Mouse (Mus musculus): ENCODE measurements at regions not wholly inside any gene's neighbourhood (a gene's known extent, or its start where the extent isn't known, plus 50 kb on each side); places are given as distances from the start of the nearest gene placed in this dataset.

GRCm38 (mm10) chr1:75895550-75895949, 349.5 kb downstream of the Slc4a3 start:
- H3K36me3 ChIP-seq (replicated peaks in 1 of 2; ENCODE audit: control insufficient read depth in 1 of 2, insufficient read depth in 1 of 2, low read length in 1 of 2), result no peaks in the 10 kb centered on the region
- H3K27ac ChIP-seq (ENCODE audit: insufficient read depth, low read depth), result no peak overlapping the region
- H3K9ac ChIP-seq (ENCODE audit: insufficient read depth, low read depth), result no peak overlapping the region
- no peak overlapping the region for H3K4me3 ChIP-seq (replicated peaks in 1 of 3; ENCODE audit: low read depth in 2 of 3, low read length in 2 of 3, poor library complexity in 1 of 3)
- no peaks in the 10 kb centered on the region for H3K79me2 ChIP-seq (replicated peaks; ENCODE audit: control insufficient read depth, extremely low read depth, insufficient read depth, poor library complexity, severe bottlenecking)
- dilution Hi-C loops (cut with MboI; ENCODE audit: extremely low pct_ligation_motif_present, extremely low pct_unique_long_range_greater_than_20kb, low sequenced_read_pairs) (no loop called here), in situ Hi-C loops (cut with MboI; ENCODE audit: low pct_ligation_motif_present, low pct_unique_long_range_greater_than_20kb, low sequenced_read_pairs) (no loop called here)
- no peaks in the 10 kb centered on the region for H3K27me3 ChIP-seq (replicated peaks)
- no peak for DNase-seq (ENCODE audit: extremely low read depth)
- H3K9me3 ChIP-seq (replicated peaks; ENCODE audit: low read length), result peaks cover 9% of the 10 kb centered on the region
- 0 out of 4 replicates have a peak, but pooled peaks cover 0 to 3% of the 10 kb centered on the region in 2 experiments for H3K4me1 ChIP-seq (ENCODE audit: control insufficient read depth in 1 of 2, insufficient read depth in 2 of 2)
- no peak overlapping the region for H3K4me2 ChIP-seq (ENCODE audit: insufficient read depth, low read depth, poor library complexity, severe bottlenecking)
- TF ChIP-seq POLR2A (IDR thresholded peaks at IDR 0.05; ENCODE audit: low read depth, low read length) (no peak), MAZ (IDR thresholded peaks at IDR 0.05; ENCODE audit: low read depth, low read length) (no peak), SIN3A (IDR thresholded peaks at IDR 0.05; ENCODE audit: low read length) (no peak), ETS1 (conservative IDR thresholded peaks at IDR 0.05; ENCODE audit: low read depth, low read length) (no peak), PAX5 (IDR thresholded peaks at IDR 0.05; ENCODE audit: low read length) (no peak), NRF1 (IDR thresholded peaks at IDR 0.05; ENCODE audit: low read depth, low read length) (no peak), CTCF (conservative IDR thresholded peaks at IDR 0.05 in 1 of 2, IDR thresholded peaks at IDR 0.05 in 1 of 2; ENCODE audit: low read depth in 2 of 2, low read length in 2 of 2) (no peak)

- no peak overlapping the region for H3K4me3 ChIP-seq (replicated peaks in 1 of 3; ENCODE audit: low read depth in 2 of 3, low read length in 2 of 3, poor library complexity in 1 of 3)
- H3K27ac ChIP-seq (ENCODE audit: insufficient read depth, low read depth), result no peak overlapping the region
- dilution Hi-C loops (cut with MboI; ENCODE audit: extremely low pct_ligation_motif_present, extremely low pct_unique_long_range_greater_than_20kb, low sequenced_read_pairs) (no loop called here), in situ Hi-C loops (cut with MboI; ENCODE audit: low pct_ligation_motif_present, low pct_unique_long_range_greater_than_20kb, low sequenced_read_pairs) (no loop called here)
- no peak for TF ChIP-seq SIN3A (IDR thresholded peaks at IDR 0.05; ENCODE audit: low read length)
- no peaks in the 10 kb centered on the region for H3K36me3 ChIP-seq (replicated peaks in 1 of 2; ENCODE audit: control insufficient read depth in 1 of 2, insufficient read depth in 1 of 2, low read length in 1 of 2)
- H3K4me2 ChIP-seq (ENCODE audit: insufficient read depth, low read depth, poor library complexity, severe bottlenecking), result no peak overlapping the region
- 0 out of 4 replicates have a peak, but pooled peaks cover 0 to 1% of the 10 kb centered on the region in 2 experiments for H3K4me1 ChIP-seq (ENCODE audit: control insufficient read depth in 1 of 2, insufficient read depth in 2 of 2)
- no peak overlapping the region for H3K9ac ChIP-seq (ENCODE audit: insufficient read depth, low read depth)
- H3K9me3 ChIP-seq (replicated peaks; ENCODE audit: low read length), result no peaks in the 10 kb centered on the region
- H3K79me2 ChIP-seq (replicated peaks; ENCODE audit: control insufficient read depth, extremely low read depth, insufficient read depth, poor library complexity, severe bottlenecking), result no peaks in the 10 kb centered on the region
- no peak for DNase-seq (ENCODE audit: extremely low read depth)
- no peaks in the 10 kb centered on the region for H3K27me3 ChIP-seq (replicated peaks)
These were observed 355.1 kb downstream of the Slc4a3 start for GRCm38 (mm10) chr1:75901146-75901545.

GRCm38 (mm10) chr1:75905699-75906470, 359.8 kb downstream of the Slc4a3 start:
- H3K9ac ChIP-seq (ENCODE audit: insufficient read depth, low read depth), result no peak overlapping the region
- H3K27me3 ChIP-seq (replicated peaks), result no peaks in the 10 kb centered on the region
- no peaks in the 10 kb centered on the region for H3K9me3 ChIP-seq (replicated peaks; ENCODE audit: low read length)
- no peaks in the 10 kb centered on the region for H3K79me2 ChIP-seq (replicated peaks; ENCODE audit: control insufficient read depth, extremely low read depth, insufficient read depth, poor library complexity, severe bottlenecking)
- no peaks in the 10 kb centered on the region for H3K4me1 ChIP-seq (ENCODE audit: control insufficient read depth in 1 of 2, insufficient read depth in 2 of 2)
- H3K4me2 ChIP-seq (ENCODE audit: insufficient read depth, low read depth, poor library complexity, severe bottlenecking), result no peak overlapping the region
- H3K36me3 ChIP-seq (replicated peaks in 1 of 2; ENCODE audit: control insufficient read depth in 1 of 2, insufficient read depth in 1 of 2, low read length in 1 of 2), result no peaks in the 10 kb centered on the region
- no peak overlapping the region for H3K27ac ChIP-seq (ENCODE audit: insufficient read depth, low read depth)
- H3K4me3 ChIP-seq (replicated peaks in 1 of 3; ENCODE audit: low read depth in 2 of 3, low read length in 2 of 3, poor library complexity in 1 of 3), result no peak overlapping the region
- no peak for TF ChIP-seq MAFK (IDR thresholded peaks at IDR 0.05; ENCODE audit: insufficient replicate concordance, low read length)
- TF ChIP-seq UBTF (IDR thresholded peaks at IDR 0.05; ENCODE audit: low read depth, low read length), result no peak
- no peak for TF ChIP-seq MAZ (IDR thresholded peaks at IDR 0.05; ENCODE audit: low read depth, low read length)
- no peak for TF ChIP-seq TCF12 (IDR thresholded peaks at IDR 0.05; ENCODE audit: low read depth, low read length)
- no peak for TF ChIP-seq CHD2 (IDR thresholded peaks at IDR 0.05; ENCODE audit: low read length)
- TF ChIP-seq ETS1 (conservative IDR thresholded peaks at IDR 0.05; ENCODE audit: low read depth, low read length), result no peak
- TF ChIP-seq ZKSCAN1 (IDR thresholded peaks at IDR 0.05; ENCODE audit: borderline replicate concordance, low read depth, low read length), result no peak
- TF ChIP-seq SIN3A (IDR thresholded peaks at IDR 0.05; ENCODE audit: low read length), result no peak
- no peak for TF ChIP-seq RAD21 (IDR thresholded peaks at IDR 0.05; ENCODE audit: low read depth, low read length)
- no peak for TF ChIP-seq POLR2A (IDR thresholded peaks at IDR 0.05; ENCODE audit: low read depth, low read length)
- no peak for TF ChIP-seq HCFC1 (IDR thresholded peaks at IDR 0.05; ENCODE audit: low read depth, low read length)
- in situ Hi-C loops (cut with MboI; ENCODE audit: low pct_ligation_motif_present, low pct_unique_long_range_greater_than_20kb, low sequenced_read_pairs), result no loop called here
- dilution Hi-C loops (cut with MboI; ENCODE audit: extremely low pct_ligation_motif_present, extremely low pct_unique_long_range_greater_than_20kb, low sequenced_read_pairs), result no loop called here
- DNase-seq (ENCODE audit: extremely low read depth), result no peak

Data from CH12.LX (cell line).